Mouse (Mus musculus) lung, embryonic 14.5 days (tissue): ENCODE measurements around the gene Pcsk4. TPM values are rescaled to one million over a fixed set of nuclear protein-coding genes. Genes with fewer than 3 reads are reported as not detected.
A peak's percentile ranks its signal among the peaks of the same experiment; 100 is the strongest.

Experiments
- ATAC-seq: fragments of 200-750 bp; cut with Nextera tagmentation; 2 replicates; pipeline ENCODE4 v1.8.0; 2017; ENCODE audit warnings: mild to moderate bottlenecking, moderate TSS enrichment, moderate library complexity; ENCODE audit not compliant: insufficient read depth
- DNase-seq: peaks from one replicate; pipeline ENCODE4 v3.0.0-alpha.2; 2015
- H3K27ac ChIP-seq: fragments of 300-500 bp; sonication (generic); 2 replicates; pipeline ENCODE4 v1.5.1; 2014; ENCODE audit warnings: low read depth, mild to moderate bottlenecking, moderate library complexity
- H3K27me3 ChIP-seq: fragments of 300-500 bp; sonication (generic); 2 replicates; pipeline ENCODE4 v1.6.1; 2014; ENCODE audit warnings: low read length, control low read depth; ENCODE audit not compliant: insufficient read depth
- H3K36me3 ChIP-seq: fragments of 300-500 bp; sonication (generic); 2 replicates; pipeline ENCODE4 v1.6.1; 2014; ENCODE audit warnings: control low read depth; ENCODE audit not compliant: insufficient read depth
- H3K4me1 ChIP-seq: fragments of 300-500 bp; sonication (generic); 2 replicates; pipeline ENCODE4 v1.6.1; 2014; ENCODE audit warnings: antibody characterized with exemption, control low read depth; ENCODE audit not compliant: insufficient read depth
- H3K4me2 ChIP-seq: fragments of 300-500 bp; sonication (generic); 2 replicates; pipeline ENCODE4 v1.6.1; 2014; ENCODE audit warnings: mild to moderate bottlenecking
- H3K4me3 ChIP-seq: fragments of 300-500 bp; sonication (generic); 2 replicates; pipeline ENCODE4 v1.5.1; 2014; ENCODE audit warnings: low read depth, low read length
- H3K9ac ChIP-seq: fragments of 300-500 bp; sonication (generic); 2 replicates; pipeline ENCODE4 v1.6.1; 2014
- H3K9me3 ChIP-seq: fragments of 300-500 bp; sonication (generic); 2 replicates; pipeline ENCODE4 v1.6.1; 2016; ENCODE audit warnings: low read depth, low read length, control low read depth
- CTCF ChIP-seq: IDR thresholded peaks from 2 replicates; pipeline ENCODE4 v1.5.1; 2016; ENCODE audit warnings: antibody characterized with exemption, low read depth
- WGBS: fragments of 180-500 bp; shearing (Covaris S2); extraction: QIAGEN DNeasy Blood & Tissue Kit; methylation state at CpG from one replicate; pipeline ENCODE4 v1.1.7; 2014; 5-methylcytosine and 5-hydroxymethylcytosine counted together
- microRNA-seq: library from miRNA; unstranded; fragments of <30 nt; microRNA quantifications from one replicate; pipeline ENCODE4, GENCODE M21; 2016; ENCODE audit warnings: borderline number of aligned reads
- polyA plus RNA-seq: library from polyadenylated mRNA; unstranded; fragments of >200 nt; fragmentation: Nextera tagmentation; extraction: Ambion mirVana; gene quantifications from 2 replicates; pipeline ENCODE4 v1.2.1, GENCODE M21; 2014

The Pcsk4 gene
- polyA plus RNA-seq, 1 experiment from 2014 or later, result 4.2 TPM

- TF ChIP-seq CTCF, result no peak
- H3K27me3 ChIP-seq, result no peaks in the 10 kb centered on the region
- H3K9me3 ChIP-seq, result no peaks in the 10 kb centered on the region
- no peak overlapping the region for H3K4me3 ChIP-seq
- peak; percentile 21; the same call in 1 of the 2 replicates for ATAC-seq
- H3K4me2 ChIP-seq, result no peak overlapping the region
- no peak overlapping the region for H3K9ac ChIP-seq
- DNase-seq, result no peak
- no peaks in the 10 kb centered on the region for H3K4me1 ChIP-seq
- WGBS, result 68% methylated on average over 8 of the region's 8 CpGs
- peaks cover 99% of the 10 kb centered on the region for H3K36me3 ChIP-seq
- peak overlapping the region; percentile 9; the same call in 1 of the 2 replicates for H3K27ac ChIP-seq
These were observed 47.4 kb downstream of the Pcsk4 start for GRCm38 (mm10) chr10:80281921-80282371.

GRCm38 (mm10) chr10:80281304-80281703, 48.0 kb downstream of the Pcsk4 start:
- no peak for TF ChIP-seq CTCF
- H3K27ac ChIP-seq, result no peak overlapping the region
- 82% methylated on average over 7 of the region's 7 CpGs for WGBS

GRCm38 (mm10) chr10:80279273-80279672, 50.0 kb downstream of the Pcsk4 start:
- TF ChIP-seq CTCF, result no peak
- Histone ChIP-seq H3K36me3 (peaks cover 100% of the 10 kb centered on the region), H3K4me1 (no peaks in the 10 kb centered on the region), H3K4me3 (no peak overlapping the region), H3K27me3 (no peaks in the 10 kb centered on the region), H3K27ac (no peak overlapping the region), H3K9me3 (no peaks in the 10 kb centered on the region), H3K4me2 (no peak overlapping the region), H3K9ac (no peak overlapping the region)
- WGBS, result 89% methylated on average over 12 of the region's 12 CpGs
- no peak for DNase-seq
- ATAC-seq, result no peak

More at GRCm38 (mm10) chr10:80281304-80281703, 48.0 kb downstream of the Pcsk4 start:
- Histone ChIP-seq H3K4me1 (no peaks in the 10 kb centered on the region), H3K9ac (no peak overlapping the region), H3K9me3 (no peaks in the 10 kb centered on the region), H3K4me3 (no peak overlapping the region), H3K4me2 (no peak overlapping the region), H3K36me3 (peaks cover 99% of the 10 kb centered on the region), H3K27me3 (no peaks in the 10 kb centered on the region)
- ATAC-seq (no peak), DNase-seq (no peak)

- no peak for DNase-seq
- Histone ChIP-seq H3K4me1 (no peaks in the 10 kb centered on the region), H3K4me3 (no peak overlapping the region), H3K27me3 (no peaks in the 10 kb centered on the region), H3K27ac (no peak overlapping the region), H3K9me3 (no peaks in the 10 kb centered on the region), H3K36me3 (peaks cover 100% of the 10 kb centered on the region), H3K9ac (no peak overlapping the region), H3K4me2 (no peak overlapping the region)
- no peak for ATAC-seq
- no peak for TF ChIP-seq CTCF
- 86% methylated on average over 9 of the region's 9 CpGs for WGBS
These were observed 50.9 kb downstream of the Pcsk4 start for GRCm38 (mm10) chr10:80278390-80278789.

GRCm38 (mm10) chr10:80276238-80276637, 53.1 kb downstream of the Pcsk4 start:
- H3K4me3 ChIP-seq, result no peak overlapping the region
- WGBS, result 70% methylated on average over 5 of the region's 5 CpGs
- H3K4me1 ChIP-seq, result no peaks in the 10 kb centered on the region
- H3K27ac ChIP-seq, result no peak overlapping the region
- DNase-seq, result no peak
- H3K9ac ChIP-seq, result no peak overlapping the region
- no peak overlapping the region for H3K4me2 ChIP-seq
- no peaks in the 10 kb centered on the region for H3K9me3 ChIP-seq
- ATAC-seq, result no peak
- TF ChIP-seq CTCF, result no peak
- H3K27me3 ChIP-seq, result no peaks in the 10 kb centered on the region
- peaks cover 89% of the 10 kb centered on the region for H3K36me3 ChIP-seq

- Histone ChIP-seq H3K9me3 (no peaks in the 10 kb centered on the region), H3K9ac (no peak overlapping the region; the same call in 1 of the 2 replicates), H3K4me2 (no peak overlapping the region), H3K27ac (no peak overlapping the region), H3K27me3 (no peaks in the 10 kb centered on the region), H3K36me3 (peaks cover 77% of the 10 kb centered on the region), H3K4me3 (no peak overlapping the region), H3K4me1 (no peaks in the 10 kb centered on the region; the same call in 1 of the 2 replicates)
- DNase-seq (no peak), ATAC-seq (no peak)
- WGBS, result 82% methylated on average over 3 of the region's 3 CpGs
- no peak for TF ChIP-seq CTCF
These were observed 55.5 kb downstream of the Pcsk4 start for GRCm38 (mm10) chr10:80273847-80274246.

GRCm38 (mm10) chr10:80271870-80272585, 57.3 kb downstream of the Pcsk4 start:
- H3K9ac ChIP-seq, result no peak overlapping the region
- no peaks in the 10 kb centered on the region for H3K9me3 ChIP-seq
- ATAC-seq, result no peak
- WGBS, result 90% methylated on average over 8 of the region's 8 CpGs
- no peak for TF ChIP-seq CTCF
- H3K4me3 ChIP-seq, result no peak overlapping the region
- no peak for DNase-seq
- H3K36me3 ChIP-seq, result peaks cover 73% of the 10 kb centered on the region
- H3K27ac ChIP-seq, result no peak overlapping the region
- peaks cover 3% of the 10 kb centered on the region; the same call in 1 of the 2 replicates for H3K4me1 ChIP-seq
- H3K27me3 ChIP-seq, result no peaks in the 10 kb centered on the region
- H3K4me2 ChIP-seq, result no peak overlapping the region

Small RNAs within 50 kb of the gene (microRNA-seq; reads per million reads assigned to microRNA genes)
- not detected for gene Mir6911

Other genes starting within 250 kb of the Pcsk4 start
- gene Sbno2, start 223.9 kb downstream of the Pcsk4 start, polyA plus RNA-seq, result 13.9 and 16.3 TPM in 2 replicates
- 28.7 and 29.7 TPM in 2 replicates for gene Stk11, start 213.7 kb downstream of the Pcsk4 start, polyA plus RNA-seq
- 493 and 529 TPM in 2 replicates for gene Atp5d, start 190.9 kb downstream of the Pcsk4 start, polyA plus RNA-seq
- gene Cbarp, start 188.7 kb downstream of the Pcsk4 start, polyA plus RNA-seq, result 3.8 and 5.5 TPM in 2 replicates
- 32.6 and 34.2 TPM in 2 replicates for gene Midn, start 181.2 kb downstream of the Pcsk4 start, polyA plus RNA-seq
- 71.8 and 71.9 TPM in 2 replicates for gene Cirbp, start 163.5 kb downstream of the Pcsk4 start, polyA plus RNA-seq
- 8.3 and 9.7 TPM in 2 replicates for gene 1600002K03Rik, start 156.6 kb downstream of the Pcsk4 start, polyA plus RNA-seq
- gene Efna2, start 150.0 kb downstream of the Pcsk4 start, polyA plus RNA-seq, result 19.6 and 22.7 TPM in 2 replicates
- 56.8 and 63.4 TPM in 2 replicates for gene Mum1, start 103.1 kb downstream of the Pcsk4 start, polyA plus RNA-seq
- gene Ndufs7, start 80.4 kb downstream of the Pcsk4 start, polyA plus RNA-seq, result 318 and 319 TPM in 2 replicates
- gene Gamt, start 68.5 kb downstream of the Pcsk4 start, polyA plus RNA-seq, result 26.8 and 29.4 TPM in 2 replicates
- 44.9 and 49.3 TPM in 2 replicates for gene Dazap1, start 68.0 kb downstream of the Pcsk4 start, polyA plus RNA-seq
- 1,192 and 1,202 TPM in 2 replicates for gene Rps15, start 37.0 kb downstream of the Pcsk4 start, polyA plus RNA-seq
- 0.62 and 0.96 TPM in 2 replicates for gene Apc2, start 33.5 kb downstream of the Pcsk4 start, polyA plus RNA-seq
- 41.7 and 41.8 TPM in 2 replicates for gene 2310011J03Rik, start 9.0 kb downstream of the Pcsk4 start, polyA plus RNA-seq
- gene Reep6, start 455 bp upstream of the Pcsk4 start, polyA plus RNA-seq, result 10.5 and 12.2 TPM in 2 replicates
- 0.68 and 1.2 TPM in 2 replicates for gene Adamtsl5, start 18.9 kb upstream of the Pcsk4 start, polyA plus RNA-seq
- 0.61 and 0.77 TPM in 2 replicates for gene Plk5, start 27.0 kb upstream of the Pcsk4 start, polyA plus RNA-seq
- gene Mex3d, start 58.2 kb upstream of the Pcsk4 start, polyA plus RNA-seq, result 7.4 and 8.6 TPM in 2 replicates
- gene Mbd3, start 70.1 kb upstream of the Pcsk4 start, polyA plus RNA-seq, result 224 and 268 TPM in 2 replicates
- 663 and 669 TPM in 2 replicates for gene Uqcr11, start 77.3 kb upstream of the Pcsk4 start, polyA plus RNA-seq
- 148 and 175 TPM in 2 replicates for gene Tcf3, start 104.1 kb upstream of the Pcsk4 start, polyA plus RNA-seq
- not detected in 2 replicates for gene Onecut3, start 165.3 kb upstream of the Pcsk4 start, polyA plus RNA-seq
- gene Atp8b3, start 209.6 kb upstream of the Pcsk4 start, polyA plus RNA-seq, result 0.09 and 0.14 TPM in 2 replicates
- 27.8 and 34.5 TPM in 2 replicates for gene Rexo1, start 232.1 kb upstream of the Pcsk4 start, polyA plus RNA-seq
- gene Klf16, start 247.8 kb upstream of the Pcsk4 start, polyA plus RNA-seq, result 9.5 and 11.8 TPM in 2 replicates